Mouse (Mus musculus) inflammation-experienced regulatory T-cells, adult 6 months (primary cell): ENCODE results near the gene Trpt1. TPM values are rescaled to one million over a fixed set of nuclear protein-coding genes. Genes with fewer than 3 reads are reported as not detected.
A peak's percentile ranks its signal among the peaks of the same experiment; 100 is the strongest.

Experiments used
- ATAC-seq: one replicate; pipeline ENCODE4 v1.8.0; 2017
- polyA plus RNA-seq, 3 experiments: library from polyadenylated mRNA; unstranded; fragments of 100-300 nt; shearing (Covaris generic); gene quantifications; one replicate each; pipeline ENCODE4 v1.2.1; 2017

The Trpt1 gene
- polyA plus RNA-seq = 10 to 100 TPM in 1 of 3 experiments, 1 to 10 TPM in 2; 6.4 to 12.8 (median 8.2) TPM

DNA sequence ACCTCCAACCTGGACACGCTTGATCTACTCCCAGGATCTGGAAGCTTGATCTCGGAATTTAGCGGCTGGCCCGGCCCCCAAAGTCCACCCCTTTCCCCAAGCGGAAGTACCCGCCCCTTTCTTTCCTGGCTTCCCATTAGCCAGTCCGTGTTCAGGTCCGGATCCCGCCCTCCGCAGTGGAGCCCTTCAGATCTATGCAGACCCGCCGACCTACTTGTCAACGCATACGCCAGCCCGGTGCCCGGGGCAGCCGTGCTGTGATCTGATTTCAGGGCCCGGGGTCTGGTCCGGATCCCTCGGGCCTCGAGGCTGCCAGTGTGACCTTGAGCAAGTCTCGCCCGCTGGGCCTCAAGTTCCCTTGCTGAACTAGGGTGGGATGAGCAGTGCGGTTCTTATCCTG lies at the start of gene Trpt1, which contains the start of gene Nudt22:
TSS of gene Trpt1 (plus strand) at position 126 of the 400 bp plus-strand sequence.
TSS of gene Nudt22 (minus strand) at position 112 of the 400 bp plus-strand sequence.
- peak; percentile 50 for ATAC-seq

DNA sequence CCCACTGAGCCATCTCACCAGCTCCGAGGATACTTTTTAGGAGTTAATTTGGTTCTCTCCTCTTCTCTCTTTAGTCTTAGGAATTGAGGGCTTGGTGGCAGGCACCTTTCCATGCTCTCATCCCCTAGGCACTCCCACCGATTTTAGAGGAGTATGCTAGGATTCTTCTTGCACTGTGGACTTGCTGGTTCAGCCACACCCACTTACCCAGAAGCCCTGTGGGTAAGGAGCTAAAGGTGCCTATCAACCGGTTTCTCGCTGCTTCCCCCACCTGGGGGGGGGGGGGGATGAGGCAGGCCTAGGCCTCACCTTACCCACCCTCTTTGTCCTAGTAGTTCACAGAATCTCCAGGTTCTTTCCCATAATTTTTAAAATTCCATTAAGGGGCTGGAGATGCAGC lies 48.2 kb upstream of the Trpt1 start:
- ATAC-seq = no peak

DNA sequence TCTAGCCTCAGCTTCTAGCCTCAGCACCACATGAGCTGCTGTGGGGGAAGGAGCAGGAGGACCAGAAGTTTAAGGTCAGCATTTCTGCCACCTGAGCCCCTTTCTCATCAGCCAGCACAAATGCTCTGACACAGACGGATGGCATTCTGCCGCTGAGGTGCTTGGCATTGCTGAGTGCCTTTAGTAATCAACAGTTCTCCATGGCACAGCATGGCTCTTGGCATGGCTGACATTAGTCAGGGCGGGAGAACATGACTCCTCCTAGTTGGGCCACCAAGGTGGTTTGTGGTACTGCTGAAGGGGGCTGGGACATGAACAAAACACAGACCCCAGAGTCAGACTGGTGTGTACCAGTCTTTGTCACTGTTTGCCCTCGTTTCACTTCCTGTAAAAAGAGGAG lies 47.7 kb upstream of the Trpt1 start:
- no peak for ATAC-seq

DNA sequence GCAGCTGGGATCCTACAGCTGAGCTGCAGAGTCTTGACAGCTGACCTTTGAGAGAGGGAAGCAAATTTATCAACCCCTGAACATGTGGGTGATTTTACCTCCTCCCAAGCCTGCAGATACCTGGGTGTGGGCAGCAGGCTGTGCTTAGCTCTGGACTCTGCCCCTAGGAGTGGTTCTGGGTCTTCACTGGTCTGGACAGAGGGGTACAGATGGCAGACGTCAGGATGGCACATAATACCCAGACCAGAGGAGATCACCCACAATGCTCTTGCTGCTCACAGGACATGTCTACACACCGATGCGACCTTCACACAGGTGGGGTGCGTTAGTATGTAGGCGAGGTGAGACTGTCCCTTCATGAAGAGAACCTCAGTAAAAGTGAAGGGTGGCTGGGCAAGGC lies 46.4 kb upstream of the Trpt1 start:
- no peak for ATAC-seq

DNA sequence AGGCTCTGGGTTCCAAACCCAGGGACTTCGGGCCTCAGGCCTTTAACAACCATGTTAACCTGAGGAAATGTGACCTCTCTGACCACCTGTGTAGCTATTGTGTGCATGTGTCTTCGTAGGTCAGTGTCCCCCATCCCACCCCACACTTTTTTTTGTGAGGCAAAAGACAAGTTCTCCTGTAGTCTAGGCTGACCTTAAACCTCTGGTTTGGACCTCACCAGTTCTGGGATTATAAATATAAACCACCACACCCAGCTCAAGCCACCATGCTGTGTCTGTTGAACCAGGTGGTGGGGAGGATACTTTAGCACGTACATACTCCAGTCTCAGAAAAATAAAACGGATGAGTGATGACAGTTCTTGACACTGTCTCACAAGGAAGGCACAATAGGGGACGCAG lies 46.0 kb upstream of the Trpt1 start:
- ATAC-seq = no peak

DNA sequence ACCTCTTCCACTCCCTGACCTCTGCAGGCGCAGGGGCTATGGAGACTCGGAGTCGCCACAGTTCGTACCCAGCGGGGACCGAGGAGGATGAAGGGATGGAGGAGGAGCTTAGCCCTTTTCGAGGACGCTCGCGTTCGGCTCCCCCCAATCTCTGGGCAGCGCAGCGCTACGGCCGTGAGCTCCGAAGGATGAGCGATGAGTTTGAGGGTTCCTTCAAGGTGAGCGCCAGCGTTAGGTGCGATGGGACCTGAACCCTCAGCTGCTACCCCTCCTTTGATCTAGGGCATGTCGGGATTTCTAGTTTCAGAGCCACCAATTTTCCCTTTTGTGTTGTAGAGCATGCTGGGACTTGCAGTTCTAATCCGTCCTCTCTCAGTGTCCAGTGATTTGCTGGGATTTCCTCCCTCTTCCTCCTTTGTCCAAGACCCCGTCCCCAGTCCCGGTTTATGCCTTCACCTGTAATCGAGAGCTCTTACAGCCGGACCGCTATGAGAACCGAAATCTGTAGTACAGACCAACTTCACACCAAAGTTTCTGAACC lies 45.2 kb upstream of the Trpt1 start:
- ATAC-seq = peak; percentile 36

DNA sequence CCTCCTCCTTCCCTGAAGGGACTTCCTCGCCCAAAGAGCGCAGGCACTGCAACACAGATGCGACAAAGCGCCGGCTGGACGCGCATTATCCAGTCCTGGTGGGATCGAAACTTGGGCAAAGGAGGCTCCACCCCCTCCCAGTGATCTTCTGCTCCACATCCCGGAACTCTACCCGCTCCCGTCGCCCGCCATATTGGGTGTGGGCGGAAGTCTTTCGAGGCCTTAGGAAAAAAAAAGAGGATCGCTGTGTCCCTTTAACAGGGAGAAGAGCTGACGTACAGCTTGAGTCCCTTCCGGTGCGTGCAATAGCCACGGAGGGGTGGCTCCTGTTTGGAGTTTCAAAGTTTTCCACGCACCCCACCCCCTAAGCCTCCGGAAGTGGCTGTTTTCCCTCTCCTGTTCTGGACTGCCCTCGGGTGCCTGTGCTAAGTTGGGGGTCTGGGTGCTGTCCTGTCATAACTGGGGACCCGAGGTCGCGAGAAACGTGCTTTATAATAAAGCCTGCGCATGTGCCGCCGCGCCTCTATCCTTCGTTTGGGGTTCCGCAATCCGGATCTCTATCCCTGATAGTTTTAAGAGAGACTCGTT lies 44.5 kb upstream of the Trpt1 start:
- ATAC-seq = peak; percentile 60

DNA sequence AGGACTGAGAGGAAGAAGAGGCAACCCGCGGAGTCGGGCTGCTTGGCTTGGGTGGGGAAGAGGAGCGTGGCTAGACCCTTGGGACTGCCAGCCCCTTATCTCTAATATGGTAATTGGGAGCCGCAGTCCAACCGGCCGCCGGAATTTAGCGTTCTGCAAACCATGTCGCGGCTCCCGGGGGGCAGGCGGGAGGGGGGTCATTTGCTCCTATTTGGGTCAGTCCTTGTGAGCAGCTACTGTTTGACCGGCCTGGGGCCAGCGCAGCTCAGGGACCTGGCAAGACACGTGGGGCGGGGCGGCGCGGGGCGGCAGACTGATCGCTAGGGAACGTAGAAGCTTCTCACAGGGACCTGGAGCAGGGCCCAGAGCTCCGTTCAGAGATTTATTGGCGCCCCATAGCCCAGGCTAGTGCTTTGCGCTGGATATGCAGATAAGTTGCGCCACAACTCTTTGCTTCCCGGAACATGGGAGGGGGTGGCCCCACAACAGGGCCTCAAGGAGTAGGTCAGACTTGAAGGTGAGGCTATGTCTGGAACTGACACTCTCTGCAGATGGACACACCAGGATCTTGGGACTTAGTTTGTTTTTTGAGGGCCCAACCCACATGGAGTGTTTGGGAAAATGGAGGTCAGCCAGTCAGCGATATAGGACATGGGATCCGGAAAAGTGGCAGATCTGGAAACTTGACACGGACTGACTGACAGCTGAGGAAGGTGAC lies 43.8 kb upstream of the Trpt1 start:
- peak; percentile 19 for ATAC-seq

DNA sequence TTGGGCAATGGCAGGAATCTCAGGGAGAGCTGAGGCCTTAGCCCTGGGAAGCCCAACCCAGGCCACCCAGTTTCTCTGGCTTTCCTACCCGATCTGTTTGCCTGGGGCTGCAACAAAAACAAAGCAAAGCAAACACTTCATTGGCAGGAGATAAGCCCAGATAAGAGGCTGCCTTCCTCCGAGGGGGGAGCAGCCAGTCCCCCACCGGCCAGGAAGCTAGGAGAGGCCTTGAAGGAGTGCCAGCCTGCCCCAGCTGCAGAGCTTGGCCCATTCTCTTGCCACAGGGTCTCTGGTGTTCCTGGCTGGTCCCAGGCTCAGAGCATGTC lies 43.3 kb upstream of the Trpt1 start:
- no peak for ATAC-seq

DNA sequence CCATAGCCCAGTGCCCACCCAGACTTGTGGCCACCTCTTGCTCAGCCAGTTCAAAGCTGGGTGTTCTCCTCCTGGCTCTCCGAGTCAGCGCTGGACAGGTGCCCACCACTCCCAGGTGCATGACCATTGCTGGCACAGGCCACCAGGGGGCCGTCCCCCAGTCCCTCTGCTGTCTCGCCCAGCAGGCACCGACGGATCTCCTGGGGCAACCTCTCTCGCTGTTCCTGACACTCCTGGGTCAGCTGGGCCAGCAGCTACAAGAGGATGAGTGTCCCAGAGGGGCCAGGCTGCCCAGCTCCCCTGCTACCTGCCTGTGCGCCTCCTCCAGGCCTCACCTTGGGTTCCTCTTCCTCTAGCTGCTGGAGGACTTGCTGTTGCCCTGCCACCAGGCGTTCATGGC lies 41.9 kb upstream of the Trpt1 start:
- ATAC-seq = no peak

DNA sequence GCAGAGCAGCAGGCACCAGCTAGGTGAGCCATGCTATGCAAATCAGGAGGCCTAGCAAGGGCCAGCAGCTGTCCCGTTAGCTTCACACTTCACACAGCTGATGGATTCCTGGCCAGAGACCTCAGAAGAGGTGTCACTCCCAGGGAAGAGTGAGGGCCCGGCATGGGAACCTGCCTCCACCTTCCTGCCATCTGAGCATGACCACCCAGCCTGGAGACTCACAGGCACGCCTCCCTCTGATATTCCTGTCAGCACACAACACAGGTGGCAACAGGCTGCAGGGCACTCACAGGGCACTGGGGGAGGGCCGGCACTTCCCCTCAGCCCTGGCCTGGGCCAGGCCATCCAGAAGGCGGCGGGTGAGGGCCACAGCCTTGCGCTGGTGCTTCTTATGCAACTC lies 40.5 kb upstream of the Trpt1 start:
- ATAC-seq = no peak

DNA sequence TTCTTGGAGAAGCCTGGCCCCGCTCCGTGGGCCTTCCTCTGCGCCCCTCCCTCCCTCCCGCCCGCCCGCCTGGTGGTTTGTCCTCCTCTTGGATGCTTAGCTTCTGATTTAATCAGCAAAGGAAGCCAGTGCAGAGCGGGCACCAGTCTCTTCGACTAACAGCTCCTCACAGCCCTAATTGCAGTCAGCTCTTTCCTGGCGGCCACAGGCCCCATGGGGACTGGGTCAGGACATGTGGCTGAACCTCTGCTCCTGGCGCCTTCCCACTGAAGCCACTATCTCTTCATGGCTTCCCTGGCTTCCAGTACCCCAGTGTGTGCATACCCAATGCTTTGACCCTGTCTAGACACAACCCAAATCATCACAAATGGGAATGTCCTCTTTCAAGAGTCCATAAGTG lies 39.5 kb upstream of the Trpt1 start:
- ATAC-seq = no peak

DNA sequence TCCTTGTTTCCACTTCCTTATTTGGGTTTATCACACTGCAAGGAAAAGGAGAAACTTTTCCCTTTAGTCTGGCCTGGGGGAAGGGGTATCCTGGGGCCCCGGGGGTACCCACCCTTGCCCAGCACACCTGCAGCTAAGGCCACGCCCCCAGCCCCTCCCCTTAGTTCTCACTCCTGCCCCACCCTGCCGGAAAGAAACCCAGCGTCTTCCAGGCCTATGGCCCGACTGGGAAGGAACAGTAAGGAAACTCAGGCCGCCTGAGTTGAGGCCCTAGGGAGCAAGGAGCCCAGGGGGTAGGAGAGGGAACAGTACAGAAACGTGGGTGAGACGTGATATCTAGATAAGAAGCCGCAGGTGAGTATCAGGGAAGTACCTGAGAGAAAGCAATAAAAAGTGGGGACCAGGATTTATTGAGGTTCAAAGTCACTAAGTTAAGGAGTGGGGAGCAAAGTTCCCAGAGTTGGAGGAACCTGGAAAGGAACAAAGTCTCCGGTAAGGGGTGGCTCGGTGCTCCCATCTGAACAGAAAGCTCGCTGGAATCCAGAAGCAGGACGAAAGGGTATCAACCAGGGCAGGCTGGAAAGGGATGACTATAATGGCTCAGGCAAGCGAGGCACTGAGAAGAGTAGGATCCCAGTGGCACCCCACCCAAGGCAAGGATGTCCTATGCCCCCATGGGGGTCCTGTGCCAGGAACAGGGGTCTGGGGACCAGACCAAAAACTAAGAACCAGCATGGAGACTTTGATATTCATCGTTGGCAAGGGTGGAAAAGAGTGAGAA lies 27.2 kb upstream of the Trpt1 start:
- ATAC-seq = no peak

DNA sequence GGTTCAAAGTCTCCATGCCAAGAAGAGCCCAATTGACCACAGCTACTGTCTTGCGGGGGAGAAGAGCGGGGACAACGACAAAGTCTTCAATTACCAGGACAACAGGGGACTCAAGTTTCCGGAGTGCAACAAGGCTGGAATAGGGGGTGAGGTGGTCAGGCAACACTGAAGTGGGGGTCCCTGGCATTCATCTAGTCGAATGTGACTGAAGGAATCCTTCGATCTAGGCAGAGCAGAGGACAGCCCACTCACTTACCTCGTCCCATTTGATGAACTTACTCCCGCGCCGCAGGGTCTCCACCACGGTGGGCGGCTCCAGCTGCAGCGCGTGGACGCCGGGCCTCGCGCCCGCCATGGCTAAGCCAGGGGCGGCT lies 26.7 kb upstream of the Trpt1 start:
- ATAC-seq = peak; percentile 4

DNA sequence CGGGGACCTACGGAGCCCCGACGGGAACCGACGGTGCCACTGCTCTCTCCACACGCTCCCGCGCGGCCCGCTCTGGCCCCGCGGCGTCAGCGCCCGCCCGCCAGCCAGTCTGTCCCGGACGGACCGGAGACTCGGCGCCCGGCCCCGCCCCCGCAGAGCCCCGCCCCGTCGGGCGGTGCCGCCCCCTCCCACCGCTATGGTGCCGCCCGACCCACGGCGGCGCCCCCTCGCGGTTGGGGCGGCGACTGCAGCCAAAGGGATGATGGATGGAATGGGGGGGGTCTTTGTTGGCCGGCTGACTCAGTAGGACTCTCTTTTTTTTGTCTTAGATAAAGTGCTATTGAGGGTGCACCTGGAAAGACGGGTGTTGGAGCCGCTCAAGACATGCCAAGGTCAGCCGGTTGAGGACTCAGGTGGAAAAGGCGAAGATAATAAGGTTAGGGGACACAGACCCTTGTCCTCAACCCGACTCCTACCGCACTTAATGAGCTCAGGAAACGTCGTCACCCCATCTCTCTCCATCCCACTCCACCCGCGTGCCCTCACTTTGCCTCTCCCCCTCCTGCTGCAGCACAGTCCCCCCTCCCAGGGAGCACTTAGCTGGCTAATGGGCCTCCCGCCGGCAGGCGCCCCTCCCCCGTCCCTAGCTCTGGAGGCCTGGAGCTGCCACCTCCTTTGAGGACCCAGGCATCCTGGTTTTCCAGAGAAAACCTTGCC lies 26.1 kb upstream of the Trpt1 start:
- ATAC-seq = peak; percentile 49

DNA sequence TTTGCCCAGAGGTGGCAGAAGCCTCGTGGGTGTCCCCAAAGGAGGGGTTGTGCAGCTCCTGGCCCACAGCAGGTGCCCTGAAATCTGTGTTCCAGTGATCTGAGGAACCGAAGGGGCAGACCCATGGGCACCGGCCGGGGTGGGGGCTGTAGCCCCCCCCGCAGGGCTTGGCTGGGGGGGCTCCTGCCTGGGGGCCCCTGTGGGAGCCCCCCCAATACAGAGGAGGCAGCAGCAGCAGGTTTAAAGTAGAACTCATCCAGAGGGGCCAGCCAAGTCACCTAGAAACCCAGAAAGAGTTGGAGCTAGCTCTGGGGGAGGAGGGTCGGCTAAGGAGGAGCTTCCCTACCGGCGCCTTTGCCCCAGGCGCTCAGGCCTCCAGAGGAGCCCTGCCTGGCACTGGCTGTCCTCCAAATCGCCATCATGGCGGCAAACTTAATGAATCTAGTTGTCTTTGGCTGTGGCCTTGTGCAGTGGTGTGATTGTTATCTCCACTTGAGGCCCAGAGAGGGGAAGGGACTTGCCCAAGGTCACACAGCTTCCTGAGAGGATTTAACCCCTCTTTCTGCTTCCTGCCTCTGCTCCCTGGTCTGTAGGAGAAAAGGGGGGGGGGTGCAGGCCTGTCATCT lies 25.4 kb upstream of the Trpt1 start:
- no peak for ATAC-seq

DNA sequence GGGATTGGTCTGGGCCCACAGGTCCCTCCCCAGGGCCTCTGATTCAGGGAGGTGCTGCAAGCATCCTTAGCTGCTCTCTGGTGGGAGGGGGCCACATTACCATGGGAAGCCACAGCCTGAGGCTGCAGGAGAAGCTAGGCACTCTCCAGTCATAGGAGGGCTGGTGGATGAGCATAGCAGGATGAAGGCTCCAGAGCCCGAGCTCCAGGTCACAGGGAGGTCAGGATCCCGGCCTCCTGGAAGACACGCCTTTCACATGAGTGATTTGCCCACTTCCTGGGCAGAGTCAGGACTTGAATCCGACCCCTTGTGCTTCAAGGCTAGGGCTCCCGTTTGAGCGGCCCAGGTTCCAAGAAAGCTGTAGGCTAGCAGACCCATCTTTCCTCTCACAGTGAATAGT lies 24.3 kb upstream of the Trpt1 start:
- ATAC-seq = no peak

DNA sequence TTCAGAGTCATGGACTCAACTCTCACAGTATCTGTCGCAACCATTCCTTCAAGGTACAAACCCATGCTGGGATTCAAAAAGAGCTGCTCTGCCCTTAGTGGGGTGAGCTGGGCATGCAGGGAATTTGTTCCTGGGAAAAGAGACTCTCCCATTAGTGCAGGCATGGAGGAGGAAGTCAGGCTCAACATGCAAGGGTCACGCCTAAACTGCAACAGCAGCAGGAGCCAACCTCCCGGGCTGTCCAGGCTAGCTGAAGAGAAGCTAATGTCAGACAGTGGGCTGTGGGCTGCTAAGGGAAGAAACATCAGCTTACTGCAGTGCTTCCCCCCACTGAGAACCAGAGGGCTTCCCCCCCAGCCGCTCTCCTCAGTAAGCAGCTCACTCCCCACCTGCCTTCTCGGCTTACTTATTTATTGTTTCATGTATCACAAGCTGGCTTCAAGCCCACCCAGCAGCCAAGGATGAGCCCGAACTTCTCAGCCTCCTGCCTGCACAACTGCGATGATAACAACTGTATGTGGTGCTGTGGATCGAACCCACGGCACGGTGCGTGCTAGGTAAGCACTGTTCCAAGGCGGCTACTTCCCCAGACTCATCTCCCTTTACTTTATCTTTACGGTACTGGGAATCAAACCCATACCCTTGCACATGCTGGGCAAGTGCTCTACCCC lies 23.5 kb upstream of the Trpt1 start:
- ATAC-seq = no peak

DNA sequence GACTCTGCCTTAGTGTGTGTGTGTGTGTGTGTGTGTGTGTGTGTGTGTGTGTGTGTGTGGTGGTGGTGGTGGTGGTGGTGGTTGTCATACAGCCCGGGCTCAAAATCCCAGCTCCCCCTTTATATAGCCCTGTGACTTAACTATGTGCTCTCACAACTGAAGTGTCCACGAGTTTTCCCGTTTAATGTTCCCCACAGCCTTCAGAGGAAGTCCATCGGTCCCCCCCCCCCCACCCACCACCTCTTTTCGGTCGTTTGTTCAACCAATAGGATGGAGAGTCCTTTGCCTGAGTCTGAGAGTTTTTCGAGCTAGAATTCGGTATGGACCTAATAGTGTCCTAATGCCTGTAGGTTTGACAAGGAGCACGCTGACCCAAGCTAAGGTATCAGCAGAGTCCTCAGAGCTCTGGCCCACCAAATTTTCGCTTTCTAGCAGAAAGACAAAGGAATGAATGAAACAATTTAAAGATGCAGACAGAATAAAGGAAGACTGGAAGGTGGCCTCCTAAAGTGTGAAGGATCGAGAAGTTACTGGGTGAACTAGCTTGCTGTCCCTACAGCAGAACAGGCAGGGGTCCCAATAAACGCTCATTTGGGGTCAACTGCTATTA lies 22.2 kb upstream of the Trpt1 start:
- no peak for ATAC-seq

DNA sequence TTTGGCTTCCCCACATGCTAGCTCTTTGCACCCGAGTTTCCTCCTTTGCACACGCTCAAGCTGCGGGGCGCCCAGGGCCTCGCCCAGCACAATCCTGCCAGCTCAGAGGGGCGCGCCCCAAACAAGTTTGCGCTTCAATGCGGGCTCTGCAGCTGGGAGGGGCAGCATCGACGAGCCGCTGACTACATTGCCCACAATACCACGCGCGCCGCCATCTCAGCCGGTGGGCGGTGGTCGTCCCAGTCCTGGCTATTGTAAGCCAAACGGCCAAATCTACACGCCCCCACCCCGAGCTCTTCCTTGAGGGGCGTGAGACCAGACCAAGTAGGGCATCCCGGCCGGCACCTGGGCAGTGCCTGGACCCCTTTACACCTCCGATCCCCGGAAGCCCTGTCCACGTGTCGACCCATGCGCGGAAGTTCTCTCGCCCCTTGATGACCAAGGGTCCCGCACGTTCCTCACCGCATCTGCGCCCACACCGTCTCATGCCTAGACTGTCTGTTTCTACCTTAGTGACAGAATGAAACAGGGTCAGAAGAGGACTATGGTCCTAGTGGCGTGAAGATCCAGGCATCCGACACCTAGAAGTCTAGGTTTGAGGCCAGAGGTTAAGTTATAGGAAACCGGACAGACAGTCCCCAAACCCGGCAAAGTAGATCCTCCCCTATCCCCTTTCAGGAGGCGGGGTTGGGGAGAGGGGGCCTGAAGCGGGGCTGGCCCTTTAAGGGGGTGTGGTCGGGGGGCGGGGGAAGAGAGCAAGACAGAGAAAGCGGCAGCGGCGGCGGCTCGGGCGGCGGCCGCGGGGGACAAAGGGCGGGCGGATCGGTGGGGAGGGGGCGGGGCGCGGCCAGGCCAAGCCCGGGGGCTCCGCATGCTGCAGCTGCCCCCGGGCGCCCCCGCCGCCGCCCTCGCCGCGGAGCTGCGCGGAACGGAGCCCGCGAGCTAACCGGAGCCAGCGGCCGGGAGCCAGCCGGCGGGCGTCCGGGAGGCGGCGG lies 21.4 kb upstream of the Trpt1 start, which contains the start of gene Ppp1r14b:
TSS of gene Ppp1r14b (plus strand) at position 758 of the 995 bp plus-strand sequence.
- peak; percentile 60 for ATAC-seq
